Mouse (Mus musculus) lung, postnatal 0 days (tissue): ENCODE data around the gene C130074G19Rik.
A peak's percentile ranks its signal among the peaks of the same experiment; 100 is the strongest.

Experiments used
- CTCF ChIP-seq: IDR thresholded peaks from 2 replicates; pipeline ENCODE4 v1.5.1; 2016; ENCODE audit warnings: antibody characterized with exemption, mild to moderate bottlenecking
- EP300 ChIP-seq: IDR thresholded peaks from 2 replicates; pipeline ENCODE4 v1.6.1; 2016; ENCODE audit warnings: antibody characterized with exemption, mild to moderate bottlenecking, control low read depth

GRCm38 (mm10) chr1:184825093-184825492 lies 57.9 kb downstream of the C130074G19Rik start:
- peak; percentile 76 for TF ChIP-seq CTCF
- no peak for TF ChIP-seq EP300
